Mouse (Mus musculus): Measurements from ENCODE around the gene Zfp931. TPM values are rescaled to one million over a fixed set of nuclear protein-coding genes. Genes with fewer than 3 reads are reported as not detected.
"Not testable (repeated sequence)": the region's sequence is repeated elsewhere in the genome, so short reads cannot be mapped to it uniquely, and the experiment has no call there.

Gene Zfp931
- 12.6 and 17.3 TPM in 2 replicates for polyA plus RNA-seq (2016; fragmentation: Nextera tagmentation; extraction: Ambion mirVana)

- H3K4me3 ChIP-seq: peak within 1 kb of the TSS; percentile 55
- not testable (repeated sequence) for H3K36me3 ChIP-seq; DNase-seq (ENCODE audit: low spot score); H3K9me3 ChIP-seq; H3K27ac ChIP-seq; H3K4me1 ChIP-seq (replicated peaks); H3K27me3 ChIP-seq (ENCODE audit: insufficient read depth, poor library complexity, severe bottlenecking)
- 0% methylated on average over 13 of the region's 14 CpGs for WGBS
Observed at GRCm38 (mm10) chr2:178078166-178078717, at the start of gene Zfp931. Zfp931 (minus strand) TSS chr2:178078476.

- H3K27me3 ChIP-seq (ENCODE audit: insufficient read depth, poor library complexity, severe bottlenecking): no peaks in the 10 kb centered on the region; the same call in 1 of the 2 replicates
- peak; percentile 1 for DNase-seq (ENCODE audit: low spot score)
- H3K36me3 ChIP-seq: no peaks in the 10 kb centered on the region
- H3K9me3 ChIP-seq: no peaks in the 10 kb centered on the region
- no peak overlapping the region for H3K27ac ChIP-seq
- H3K4me3 ChIP-seq: no peak overlapping the region
- peaks cover 23% of the 10 kb centered on the region for H3K4me1 ChIP-seq (replicated peaks)
- 90% methylated on average over 7 of the region's 7 CpGs for WGBS
Observed at GRCm38 (mm10) chr2:178126041-178126820, 48.0 kb upstream of the Zfp931 start.

GRCm38 (mm10) chr2:178125427-178125826 lies 47.2 kb upstream of the Zfp931 start:
- Histone ChIP-seq H3K36me3 (no peaks in the 10 kb centered on the region), H3K27me3 (ENCODE audit: insufficient read depth, poor library complexity, severe bottlenecking) (peaks cover 8% of the 10 kb centered on the region), H3K4me1 (replicated peaks) (peaks cover 26% of the 10 kb centered on the region), H3K27ac (no peak overlapping the region), H3K9me3 (no peaks in the 10 kb centered on the region), H3K4me3 (no peak overlapping the region)
- DNase-seq (ENCODE audit: low spot score): peak; percentile 3
- WGBS: 74% methylated on average over 8 of the region's 8 CpGs

- peaks cover 28% of the 10 kb centered on the region for H3K27me3 ChIP-seq (ENCODE audit: insufficient read depth, poor library complexity, severe bottlenecking)
- no peak overlapping the region for H3K4me3 ChIP-seq
- no peaks in the 10 kb centered on the region for H3K9me3 ChIP-seq
- DNase-seq (ENCODE audit: low spot score): peak; percentile 2
- no peaks in the 10 kb centered on the region for H3K36me3 ChIP-seq
- 84% methylated on average over 15 of the region's 15 CpGs for WGBS
- peaks cover 42% of the 10 kb centered on the region for H3K4me1 ChIP-seq (replicated peaks)
- no peak overlapping the region for H3K27ac ChIP-seq
Observed at GRCm38 (mm10) chr2:178123466-178123865, 45.2 kb upstream of the Zfp931 start.

GRCm38 (mm10) chr2:178121946-178122665 lies 43.8 kb upstream of the Zfp931 start:
- Histone ChIP-seq H3K9me3 (no peaks in the 10 kb centered on the region), H3K27me3 (ENCODE audit: insufficient read depth, poor library complexity, severe bottlenecking) (peaks cover 40% of the 10 kb centered on the region), H3K4me1 (replicated peaks) (peaks cover 49% of the 10 kb centered on the region), H3K27ac (peak overlapping the region; percentile 47; the same call in 1 of the 2 replicates), H3K36me3 (no peaks in the 10 kb centered on the region), H3K4me3 (no peak overlapping the region)
- peak; percentile 15 for DNase-seq (ENCODE audit: low spot score)
- WGBS: 38% methylated on average over 4 of the region's 4 CpGs

GRCm38 (mm10) chr2:178121375-178121688 lies 43.1 kb upstream of the Zfp931 start:
- Histone ChIP-seq H3K9me3 (no peaks in the 10 kb centered on the region), H3K4me3 (no peak overlapping the region), H3K36me3 (no peaks in the 10 kb centered on the region), H3K4me1 (replicated peaks) (peaks cover 49% of the 10 kb centered on the region), H3K27ac (no peak overlapping the region), H3K27me3 (ENCODE audit: insufficient read depth, poor library complexity, severe bottlenecking) (peaks cover 40% of the 10 kb centered on the region)
- 22% methylated on average over 2 of the region's 2 CpGs for WGBS
- peak; percentile 7 for DNase-seq (ENCODE audit: low spot score)

- peak; percentile 0 for DNase-seq (ENCODE audit: low spot score)
- Histone ChIP-seq H3K4me1 (replicated peaks) (peaks cover 49% of the 10 kb centered on the region), H3K27me3 (ENCODE audit: insufficient read depth, poor library complexity, severe bottlenecking) (peaks cover 40% of the 10 kb centered on the region), H3K36me3 (no peaks in the 10 kb centered on the region), H3K9me3 (no peaks in the 10 kb centered on the region), H3K4me3 (no peak overlapping the region), H3K27ac (no peak overlapping the region)
- 89% methylated on average over 8 of the region's 8 CpGs for WGBS
Observed at GRCm38 (mm10) chr2:178120651-178121374, 42.5 kb upstream of the Zfp931 start.

GRCm38 (mm10) chr2:178120356-178120645 lies 42.0 kb upstream of the Zfp931 start:
- Histone ChIP-seq H3K9me3 (no peaks in the 10 kb centered on the region), H3K36me3 (no peaks in the 10 kb centered on the region), H3K27me3 (ENCODE audit: insufficient read depth, poor library complexity, severe bottlenecking) (peaks cover 40% of the 10 kb centered on the region), H3K4me1 (replicated peaks) (peaks cover 45% of the 10 kb centered on the region), H3K4me3 (no peak overlapping the region), H3K27ac (no peak overlapping the region)
- no peak for DNase-seq (ENCODE audit: low spot score)

- H3K27ac ChIP-seq: no peak overlapping the region
- no peaks in the 10 kb centered on the region for H3K36me3 ChIP-seq
- WGBS: 16% methylated on average over 19 of the region's 19 CpGs
- H3K9me3 ChIP-seq: no peaks in the 10 kb centered on the region
- peaks cover 45% of the 10 kb centered on the region for H3K4me1 ChIP-seq (replicated peaks)
- H3K4me3 ChIP-seq: peak overlapping the region; percentile 59
- DNase-seq (ENCODE audit: low spot score): no peak
- H3K27me3 ChIP-seq (ENCODE audit: insufficient read depth, poor library complexity, severe bottlenecking): peaks cover 40% of the 10 kb centered on the region
Observed at GRCm38 (mm10) chr2:178119561-178120355, 41.5 kb upstream of the Zfp931 start.

- peak; percentile 46 for DNase-seq (ENCODE audit: low spot score)
- Histone ChIP-seq H3K27me3 (ENCODE audit: insufficient read depth, poor library complexity, severe bottlenecking) (peaks cover 40% of the 10 kb centered on the region), H3K36me3 (no peaks in the 10 kb centered on the region), H3K9me3 (no peaks in the 10 kb centered on the region), H3K27ac (peak within 1 kb of the TSS; percentile 57; the same call in 1 of the 2 replicates), H3K4me1 (replicated peaks) (peaks cover 45% of the 10 kb centered on the region), H3K4me3 (peak within 1 kb of the TSS; percentile 59)
- 1% methylated on average over 45 of the region's 45 CpGs for WGBS
Observed at GRCm38 (mm10) chr2:178118801-178119560, 40.7 kb upstream of the Zfp931 start, which contains the start of gene Phactr3. Phactr3 (plus strand) TSS chr2:178118975.

- H3K36me3 ChIP-seq: no peaks in the 10 kb centered on the region
- H3K9me3 ChIP-seq: no peaks in the 10 kb centered on the region
- peaks cover 40% of the 10 kb centered on the region for H3K27me3 ChIP-seq (ENCODE audit: insufficient read depth, poor library complexity, severe bottlenecking)
- WGBS: 24% methylated on average over 12 of the region's 12 CpGs
- H3K27ac ChIP-seq: no peak overlapping the region
- H3K4me3 ChIP-seq: no peak overlapping the region
- peak; percentile 59 for DNase-seq (ENCODE audit: low spot score)
- peaks cover 38% of the 10 kb centered on the region for H3K4me1 ChIP-seq (replicated peaks)
Observed at GRCm38 (mm10) chr2:178117946-178118345, 39.7 kb upstream of the Zfp931 start.
